ENCODE assay signal across 32 mouse cellular contexts in genomic region chr13:93761831-93762230, GRCm38 (mm10).
"Had no signal": no experiment of that assay in that cellular context is flagged by ENCODE, and none has a peak within 500 bp of the region (broad histone marks: within the 10 kb centered on the region; RNA-seq: fewer than 3 reads in every experiment).

No protein-coding gene starts in this region.

- H3K4me1 ChIP-seq: limb, embryonic 15.5 days; liver, embryonic 15.5 days; lung, embryonic 15.5 days had no signal

- H3K27me3 ChIP-seq: limb, embryonic 12.5 days; limb, embryonic 13.5 days; limb, embryonic 15.5 days; liver, embryonic 12.5 days; liver, embryonic 13.5 days; liver, embryonic 15.5 days; lung, embryonic 15.5 days; midbrain, embryonic 12.5 days; midbrain, embryonic 13.5 days; midbrain, embryonic 15.5 days; neural tube, embryonic 12.5 days had no signal

- H3K36me3 ChIP-seq: limb, embryonic 10.5 days; limb, embryonic 12.5 days; limb, embryonic 13.5 days; limb, embryonic 15.5 days; liver, embryonic 12.5 days; liver, embryonic 13.5 days; liver, embryonic 15.5 days; lung, embryonic 15.5 days; midbrain, embryonic 10.5 days; midbrain, embryonic 12.5 days; midbrain, embryonic 13.5 days; midbrain, embryonic 15.5 days; neural tube, embryonic 12.5 days had no signal

- H3K4me3 ChIP-seq: limb, embryonic 10.5 days; limb, embryonic 12.5 days; limb, embryonic 13.5 days; limb, embryonic 15.5 days; liver, embryonic 12.5 days; liver, embryonic 13.5 days; liver, embryonic 15.5 days; lung, embryonic 15.5 days; megakaryocyte, embryonic 14.5 days; midbrain, embryonic 10.5 days; midbrain, embryonic 12.5 days; midbrain, embryonic 13.5 days; midbrain, embryonic 15.5 days; myocyte; neural tube, embryonic 12.5 days had no signal

- H3K9me3 ChIP-seq: limb, embryonic 10.5 days; limb, embryonic 12.5 days; limb, embryonic 13.5 days; limb, embryonic 15.5 days; liver, embryonic 12.5 days; liver, embryonic 13.5 days; liver, embryonic 15.5 days; lung, embryonic 15.5 days; megakaryocyte, embryonic 14.5 days; midbrain, embryonic 10.5 days; midbrain, embryonic 12.5 days; midbrain, embryonic 13.5 days; midbrain, embryonic 15.5 days; neural tube, embryonic 12.5 days had no signal

- DNase-seq: left cerebral cortex, postnatal 4 days; liver; liver, embryonic 13.5 days; liver, postnatal 0 days; lung, adult 18-20 months; lung, adult 2 months; lung, embryonic 14.5 days; lung, postnatal 10 days; lung, postnatal 14 days; lung, postnatal 36 days; lung, postnatal 4 days; midbrain, embryonic 14.5 days had no signal

- H3K4me2 ChIP-seq: limb, embryonic 12.5 days; limb, embryonic 13.5 days; limb, embryonic 15.5 days; liver, embryonic 11.5 days; liver, embryonic 12.5 days; liver, embryonic 13.5 days; liver, embryonic 15.5 days; lung, embryonic 14.5 days; lung, embryonic 15.5 days; midbrain, embryonic 11.5 days; midbrain, embryonic 12.5 days; midbrain, embryonic 13.5 days; midbrain, embryonic 15.5 days; neural tube, embryonic 12.5 days had no signal

- H3K27ac ChIP-seq: limb, embryonic 10.5 days; limb, embryonic 12.5 days; limb, embryonic 13.5 days; limb, embryonic 15.5 days; liver, embryonic 12.5 days; liver, embryonic 13.5 days; liver, embryonic 14.5 days; liver, embryonic 15.5 days; lung, embryonic 15.5 days; macrophage; midbrain, embryonic 10.5 days; midbrain, embryonic 12.5 days; midbrain, embryonic 13.5 days; midbrain, embryonic 15.5 days; neural tube, embryonic 12.5 days had no signal

- ATAC-seq: liver, embryonic 12.5 days; liver, postnatal 0 days; lung, postnatal 0 days; midbrain, embryonic 13.5 days; midbrain, embryonic 15.5 days; midbrain, embryonic 16.5 days had no signal

- H3K9ac ChIP-seq: limb, embryonic 12.5 days; limb, embryonic 13.5 days; limb, embryonic 15.5 days; liver, embryonic 12.5 days; liver, embryonic 13.5 days; liver, embryonic 14.5 days; liver, embryonic 15.5 days; liver, postnatal 0 days; lung, embryonic 14.5 days; lung, embryonic 15.5 days; midbrain, embryonic 12.5 days; midbrain, embryonic 13.5 days; midbrain, embryonic 15.5 days; neural tube, embryonic 12.5 days had no signal
